In genomic region chr7:75609456-75610262, GRCm38 (mm10) we compare ENCODE assay signal across 7 mouse cellular contexts.
DNase-seq lines count a peak whose midpoint lies in the region; ATAC-seq and TF ChIP-seq lines count a peak whose summit lies in the region.

No protein-coding gene starts in this region.

- WGBS in heart, postnatal 0 days, result 68% methylated on average over 14 of the region's 14 CpGs
- WGBS in liver, embryonic 12.5 days (ENCODE audit: insufficient replicate concordance), result 71% methylated on average over 14 of the region's 14 CpGs

- no peaks in the 10 kb centered on the region for H3K9me3 ChIP-seq in heart, postnatal 0 days (replicated peaks; ENCODE audit: control insufficient read depth, low read length)
- H3K9me3 ChIP-seq in liver, embryonic 12.5 days (replicated peaks), result no peaks in the 10 kb centered on the region

- H3K4me2 ChIP-seq in heart, postnatal 0 days (ENCODE audit: low read depth, low read length), result no peak overlapping the region; the same call in 1 of the 2 replicates
- H3K4me2 ChIP-seq in liver, embryonic 12.5 days, result peak overlapping the region; percentile 59

- H3K4me3 ChIP-seq in heart, postnatal 0 days (ENCODE audit: low read depth, low read length), result no peak overlapping the region
- 0 out of 2 replicates have a peak overlapping the region, but pooled peaks have one; percentile 20 for H3K4me3 ChIP-seq in liver, embryonic 12.5 days

- H3K9ac ChIP-seq in heart, postnatal 0 days (replicated peaks; ENCODE audit: low read depth, low read length), result no peak overlapping the region
- H3K9ac ChIP-seq in liver, embryonic 12.5 days, result peak overlapping the region; percentile 32

- peak; percentile 73 for DNase-seq in heart, postnatal 0 days (ENCODE audit: low spot score)
- peak; percentile 46 to 73 for DNase-seq in spleen, postnatal 4 days (ENCODE audit: low spot score in 2 of 2)
- DNase-seq in ovary, postnatal 36 days (ENCODE audit: low spot score), result no peak
- no peak for DNase-seq in layer of hippocampus, postnatal 10 days (ENCODE audit: low spot score in 2 of 2)

- ATAC-seq in CD4-positive, CD25-positive, alpha-beta regulatory T cell, adult 4 months, result peak; percentile 55
- ATAC-seq in activated CD4-positive, CD25-positive, alpha-beta regulatory T cell, adult 4 months, result peak; percentile 45
- peak; percentile 64 for ATAC-seq in heart, postnatal 0 days (ENCODE audit: insufficient read depth, low read depth)
- no peak for ATAC-seq in liver, embryonic 12.5 days

- H3K4me1 ChIP-seq in heart, postnatal 0 days (ENCODE audit: control insufficient read depth, insufficient read depth), result peaks cover 43% of the 10 kb centered on the region
- H3K4me1 ChIP-seq in liver, embryonic 12.5 days, result peaks cover 59% of the 10 kb centered on the region

- TF ChIP-seq EP300 in heart, postnatal 0 days (IDR thresholded peaks at IDR 0.05; ENCODE audit: low read depth), result no peak

- H3K27me3 ChIP-seq in heart, postnatal 0 days (ENCODE audit: control insufficient read depth, insufficient read depth, low read length), result no peaks in the 10 kb centered on the region
- H3K27me3 ChIP-seq in liver, embryonic 12.5 days (replicated peaks), result no peaks in the 10 kb centered on the region

- H3K27ac ChIP-seq in heart, postnatal 0 days (ENCODE audit: low read depth), result peak overlapping the region; percentile 79
- H3K27ac ChIP-seq in liver, embryonic 12.5 days, result peak overlapping the region; percentile 95

- H3K36me3 ChIP-seq in heart, postnatal 0 days (replicated peaks; ENCODE audit: control insufficient read depth, insufficient read depth, low read length), result peaks cover 22% of the 10 kb centered on the region
- H3K36me3 ChIP-seq in liver, embryonic 12.5 days, result peaks cover 34% of the 10 kb centered on the region

- peak; percentile 70 for TF ChIP-seq CTCF in heart, postnatal 0 days (IDR thresholded peaks at IDR 0.05; ENCODE audit: low read depth)

Comparison
In these comparisons a context has a peak if more than half of its experiments do, and no peak if none do; other contexts are left out.
1. DNase-seq: peak in heart, postnatal 0 days (single experiment) and spleen, postnatal 4 days (2 of 2); none in ovary, postnatal 36 days (single experiment) and layer of hippocampus, postnatal 10 days (0 of 2).